Mouse (Mus musculus): ENCODE data around the gene Crispld2. TPM values are rescaled to one million over a fixed set of nuclear protein-coding genes. Genes with fewer than 3 reads are reported as not detected.

Gene Crispld2
- total and polyA plus RNA-seq, 3 experiments = not detected

- no peaks in the 10 kb centered on the region for H3K9me3 ChIP-seq (replicated peaks; ENCODE audit: low read length)
- no peaks in the 10 kb centered on the region for H3K36me3 ChIP-seq (replicated peaks in 1 of 2; ENCODE audit: control insufficient read depth in 1 of 2, insufficient read depth in 1 of 2, low read length in 1 of 2)
- H3K4me2 ChIP-seq (ENCODE audit: insufficient read depth, low read depth, poor library complexity, severe bottlenecking) = no peak overlapping the region
- H3K79me2 ChIP-seq (replicated peaks; ENCODE audit: control insufficient read depth, extremely low read depth, insufficient read depth, poor library complexity, severe bottlenecking) = no peaks in the 10 kb centered on the region
- dilution Hi-C loops (cut with MboI; ENCODE audit: extremely low pct_ligation_motif_present, extremely low pct_unique_long_range_greater_than_20kb, low sequenced_read_pairs) = no loop called here
- no peak overlapping the region for H3K27ac ChIP-seq (ENCODE audit: insufficient read depth, low read depth)
- H3K4me3 ChIP-seq (replicated peaks in 1 of 3; ENCODE audit: low read depth in 2 of 3, low read length in 2 of 3, poor library complexity in 1 of 3) = no peak overlapping the region
- no peak for DNase-seq (ENCODE audit: extremely low read depth)
- peaks cover 0 to 2% of the 10 kb centered on the region in 2 experiments; a peak in 2 of 4 replicates for H3K4me1 ChIP-seq (ENCODE audit: control insufficient read depth in 1 of 2, insufficient read depth in 2 of 2)
- in situ Hi-C loops (cut with MboI; ENCODE audit: low pct_ligation_motif_present, low pct_unique_long_range_greater_than_20kb, low sequenced_read_pairs) = no loop called here
- TF ChIP-seq KAT2A (IDR thresholded peaks at IDR 0.05; ENCODE audit: insufficient replicate concordance, low read length) (no peak), SMC3 (IDR thresholded peaks at IDR 0.05; ENCODE audit: low read depth, low read length) (no peak), GABPA (IDR thresholded peaks at IDR 0.05; ENCODE audit: insufficient replicate concordance, low read depth, low read length) (no peak), E2F4 (IDR thresholded peaks at IDR 0.05; ENCODE audit: insufficient replicate concordance, low read depth, low read length) (no peak), TCF12 (IDR thresholded peaks at IDR 0.05; ENCODE audit: low read depth, low read length) (no peak), MEF2A (IDR thresholded peaks at IDR 0.05; ENCODE audit: borderline replicate concordance, low read depth, low read length) (no peak), NELFE (IDR thresholded peaks at IDR 0.05; ENCODE audit: low read depth, low read length) (no peak), CTCF (conservative IDR thresholded peaks at IDR 0.05 in 1 of 2, IDR thresholded peaks at IDR 0.05 in 1 of 2; ENCODE audit: low read depth in 2 of 2, low read length in 2 of 2) (no peak), RAD21 (IDR thresholded peaks at IDR 0.05; ENCODE audit: low read depth, low read length) (no peak), TBP (conservative IDR thresholded peaks at IDR 0.05; ENCODE audit: low read depth, low read length) (no peak), USF1 (IDR thresholded peaks at IDR 0.05; ENCODE audit: low read depth, low read length) (no peak), UBTF (IDR thresholded peaks at IDR 0.05; ENCODE audit: low read depth, low read length) (no peak), MAZ (IDR thresholded peaks at IDR 0.05; ENCODE audit: low read depth, low read length) (no peak), CHD1 (IDR thresholded peaks at IDR 0.05; ENCODE audit: low read depth, low read length) (no peak)
- H3K9ac ChIP-seq (ENCODE audit: insufficient read depth, low read depth) = no peak overlapping the region
- peaks cover 83% of the 10 kb centered on the region for H3K27me3 ChIP-seq (replicated peaks)
These were observed 52.7 kb downstream of the Crispld2 start for GRCm38 (mm10) chr8:120044907-120045306.

- DNase-seq (ENCODE audit: extremely low read depth) = no peak
- Histone ChIP-seq H3K79me2 (replicated peaks; ENCODE audit: control insufficient read depth, extremely low read depth, insufficient read depth, poor library complexity, severe bottlenecking) (no peaks in the 10 kb centered on the region), H3K4me2 (ENCODE audit: insufficient read depth, low read depth, poor library complexity, severe bottlenecking) (no peak overlapping the region), H3K4me3 (replicated peaks in 1 of 3; ENCODE audit: low read depth in 2 of 3, low read length in 2 of 3, poor library complexity in 1 of 3) (no peak overlapping the region), H3K36me3 (replicated peaks in 1 of 2; ENCODE audit: control insufficient read depth in 1 of 2, insufficient read depth in 1 of 2, low read length in 1 of 2) (no peaks in the 10 kb centered on the region), H3K27me3 (replicated peaks) (peaks cover 86% of the 10 kb centered on the region), H3K27ac (ENCODE audit: insufficient read depth, low read depth) (no peak overlapping the region), H3K4me1 (ENCODE audit: control insufficient read depth in 1 of 2, insufficient read depth in 2 of 2) (peaks cover 0 to 5% of the 10 kb centered on the region in 2 experiments; a peak in 2 of 4 replicates), H3K9me3 (replicated peaks; ENCODE audit: low read length) (no peaks in the 10 kb centered on the region), H3K9ac (ENCODE audit: insufficient read depth, low read depth) (no peak overlapping the region)
- dilution Hi-C loops (cut with MboI; ENCODE audit: extremely low pct_ligation_motif_present, extremely low pct_unique_long_range_greater_than_20kb, low sequenced_read_pairs) = no loop called here
- in situ Hi-C loops (cut with MboI; ENCODE audit: low pct_ligation_motif_present, low pct_unique_long_range_greater_than_20kb, low sequenced_read_pairs) = no loop called here
- TF ChIP-seq MYC (IDR thresholded peaks at IDR 0.05; ENCODE audit: low read depth, low read length) = no peak
- TF ChIP-seq SMC3 (IDR thresholded peaks at IDR 0.05; ENCODE audit: low read depth, low read length) = no peak
These were observed 53.2 kb downstream of the Crispld2 start for GRCm38 (mm10) chr8:120045471-120045870.
